Mouse (Mus musculus): ENCODE measurements around the gene Ldlrad2.

Ldlrad2 gene

GRCm38 (mm10) chr4:137553466-137553865 lies 20.9 kb downstream of the Ldlrad2 start:
- DNase-seq (ENCODE audit: low read depth, low spot score), result no peak

GRCm38 (mm10) chr4:137546003-137546525 lies 28.3 kb downstream of the Ldlrad2 start:
- peak; percentile 61 for DNase-seq (ENCODE audit: low read depth, low spot score)

- DNase-seq (ENCODE audit: low read depth, low spot score), result no peak
These were observed 28.8 kb downstream of the Ldlrad2 start for GRCm38 (mm10) chr4:137545568-137545967.

- no peak for DNase-seq (ENCODE audit: low read depth, low spot score)
These were observed 31.4 kb downstream of the Ldlrad2 start for GRCm38 (mm10) chr4:137542968-137543367.

- DNase-seq (ENCODE audit: low read depth, low spot score), result peak; percentile 96
These were observed 34.0 kb downstream of the Ldlrad2 start for GRCm38 (mm10) chr4:137540356-137540755.

- no peak for DNase-seq (ENCODE audit: low read depth, low spot score)
These were observed 46.5 kb downstream of the Ldlrad2 start for GRCm38 (mm10) chr4:137527872-137528271.

- no peak for DNase-seq (ENCODE audit: low read depth, low spot score)
These were observed 47.0 kb downstream of the Ldlrad2 start for GRCm38 (mm10) chr4:137527368-137527767.

- DNase-seq (ENCODE audit: low read depth, low spot score), result no peak
These were observed 48.9 kb downstream of the Ldlrad2 start for GRCm38 (mm10) chr4:137525426-137525825.
